Mouse (Mus musculus): ENCODE data around the gene Immp2l. TPM values are rescaled to one million over a fixed set of nuclear protein-coding genes. Genes with fewer than 3 reads are reported as not detected.
A peak's percentile ranks its signal among the peaks of the same experiment; 100 is the strongest.

The Immp2l gene
- polyA plus RNA-seq, 1 experiment from 2014 or later: 14.5 TPM

- DNase-seq (ENCODE audit: low spot score): no peak
These were observed 401.3 kb downstream of the Immp2l start for GRCm38 (mm10) chr12:41425101-41425679.

- no peak for DNase-seq (ENCODE audit: low spot score)
These were observed 403.6 kb downstream of the Immp2l start for GRCm38 (mm10) chr12:41427464-41427863.

DNA sequence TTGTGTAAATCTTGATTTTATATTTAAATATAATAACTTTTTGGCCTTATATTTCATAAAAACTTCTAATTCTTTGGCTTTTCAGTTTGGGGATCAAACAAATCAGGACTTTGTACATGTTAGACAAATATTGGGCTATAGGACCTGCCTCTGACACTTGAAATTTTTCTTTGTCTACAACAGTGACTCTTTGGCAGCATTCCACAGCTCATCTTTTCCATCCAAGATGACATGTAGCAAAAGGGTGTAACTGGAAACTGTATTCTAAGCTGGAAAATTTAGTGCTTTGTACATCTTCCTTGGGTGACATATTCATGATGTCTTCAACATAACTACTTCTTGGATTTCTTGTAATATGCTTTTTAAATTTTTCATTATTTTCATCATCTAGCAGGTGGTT lies 404.9 kb downstream of the Immp2l start:
- no peak for DNase-seq (ENCODE audit: low spot score)

- DNase-seq (ENCODE audit: low spot score): no peak
These were observed 412.5 kb downstream of the Immp2l start for GRCm38 (mm10) chr12:41436206-41436985.

- no peak for DNase-seq (ENCODE audit: low spot score)
These were observed 414.6 kb downstream of the Immp2l start for GRCm38 (mm10) chr12:41438446-41438845.

DNA sequence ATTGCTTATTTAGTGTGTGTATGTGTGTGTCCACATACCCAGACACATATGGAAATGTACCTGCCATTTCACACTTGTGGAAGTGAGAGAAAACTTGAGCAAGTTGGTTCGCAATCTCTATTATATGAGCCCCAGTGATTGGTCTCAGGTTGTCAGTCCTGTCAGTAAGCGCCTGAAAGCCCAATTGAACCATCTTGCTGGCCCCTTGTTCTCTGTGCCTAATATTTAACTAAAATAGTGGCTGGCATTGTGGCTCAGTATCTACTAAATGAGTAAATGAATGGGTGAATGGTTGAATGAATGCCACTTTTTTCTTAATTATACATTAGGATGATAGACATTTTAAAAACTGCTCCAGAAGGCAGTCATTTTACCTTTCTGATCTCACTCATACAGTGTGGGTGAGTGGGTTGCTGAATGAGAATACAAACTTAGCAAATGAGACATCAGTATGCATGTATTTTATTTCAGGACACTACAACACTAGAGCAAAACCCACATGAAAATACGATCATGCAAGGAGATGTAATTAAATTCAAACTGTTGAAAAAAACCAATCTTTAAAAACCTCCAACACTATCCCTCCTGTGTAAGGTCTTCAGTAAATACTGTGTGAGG lies 444.6 kb downstream of the Immp2l start:
- no peak for DNase-seq (ENCODE audit: low spot score)

DNA sequence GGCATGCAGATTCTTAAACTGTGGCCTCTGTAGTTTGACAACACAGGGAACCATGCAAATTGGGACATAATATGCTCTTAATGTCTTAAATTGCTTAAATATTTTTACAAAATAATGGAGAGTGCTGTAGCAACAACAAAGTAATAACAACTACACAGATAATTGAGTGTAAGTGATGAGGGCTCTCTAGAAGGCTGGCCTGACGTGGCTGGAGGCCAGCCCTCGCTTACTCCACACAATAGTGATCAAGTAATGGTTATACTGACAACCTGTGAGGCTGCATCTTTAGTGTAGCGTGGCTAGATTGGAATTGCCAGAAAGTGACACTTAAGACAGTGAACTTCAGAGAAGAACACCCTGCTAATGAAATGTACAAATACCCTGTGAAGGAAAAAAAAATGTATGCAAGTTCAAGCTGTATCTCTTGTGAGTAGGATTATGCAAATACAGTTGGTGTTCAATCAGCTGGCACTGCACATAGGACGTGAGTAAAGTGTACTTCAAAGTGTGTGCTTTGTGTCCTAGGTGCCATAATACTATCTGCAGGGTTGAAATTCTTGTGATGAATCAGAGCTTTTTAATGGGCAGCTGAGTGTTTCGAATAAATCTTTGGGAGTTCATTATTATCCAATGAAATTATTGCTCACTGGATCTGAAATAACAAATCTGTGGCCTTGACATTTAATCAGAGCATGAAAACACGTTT lies 445.4 kb downstream of the Immp2l start:
- no peak for DNase-seq (ENCODE audit: low spot score)

DNA sequence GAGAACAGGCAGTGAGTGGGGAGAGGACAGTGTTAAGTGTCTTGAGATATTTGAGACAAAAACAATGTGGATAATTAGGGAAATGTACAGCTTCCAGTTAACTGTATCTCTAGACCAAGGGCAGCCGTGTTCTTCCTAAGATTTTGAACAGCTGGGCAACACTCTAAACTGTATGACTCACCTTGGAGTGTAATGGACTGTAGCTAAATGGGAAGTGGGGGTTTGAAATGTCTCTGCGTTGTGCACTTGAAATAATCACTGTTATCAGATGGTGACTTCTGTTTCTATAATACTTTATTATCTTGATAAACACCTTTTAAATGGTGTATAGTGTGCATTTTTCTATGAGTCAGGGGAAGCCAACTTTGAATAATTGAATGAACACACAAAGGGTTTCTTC lies 457.6 kb downstream of the Immp2l start:
- DNase-seq (ENCODE audit: low spot score): no peak

- no peak for DNase-seq (ENCODE audit: low spot score)
These were observed 459.3 kb downstream of the Immp2l start for GRCm38 (mm10) chr12:41483091-41483592.

GRCm38 (mm10) chr12:41483593-41484451 lies 459.9 kb downstream of the Immp2l start:
- no peak for DNase-seq (ENCODE audit: low spot score)

- no peak for DNase-seq (ENCODE audit: low spot score)
These were observed 461.0 kb downstream of the Immp2l start for GRCm38 (mm10) chr12:41484689-41485511.

DNA sequence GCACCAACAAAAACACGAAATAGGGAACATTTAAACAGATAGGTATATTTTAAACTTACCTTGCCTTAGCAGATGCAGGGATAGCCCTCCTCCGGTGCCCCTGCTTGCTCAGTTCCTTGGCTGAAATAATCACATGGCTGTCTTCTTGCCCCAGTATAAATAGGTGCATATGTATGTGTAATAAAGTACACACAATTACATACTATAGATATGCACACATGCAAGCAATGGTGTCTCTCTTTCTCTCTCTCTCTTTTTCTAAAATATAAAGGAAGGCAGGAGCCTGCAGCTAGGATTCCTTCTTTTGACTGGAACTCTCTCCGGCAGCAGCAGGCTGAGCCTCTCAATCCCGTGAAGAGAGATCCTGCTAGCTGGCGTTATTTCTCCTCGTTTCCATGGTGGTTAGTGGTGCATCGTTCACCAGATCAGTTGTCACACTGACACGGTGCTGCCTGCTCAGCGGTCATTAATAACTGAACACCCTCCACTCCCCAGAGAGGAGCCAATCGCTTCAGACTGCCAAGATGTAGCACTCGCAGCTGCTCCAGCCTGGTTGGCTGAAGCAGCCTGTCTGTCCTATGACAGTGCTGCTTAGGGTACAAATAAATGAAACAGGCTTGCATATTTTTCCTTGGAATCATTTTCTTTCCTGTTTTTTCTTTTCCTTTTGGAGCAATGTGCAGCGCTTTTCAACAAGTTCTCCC lies 461.8 kb downstream of the Immp2l start:
- no peak for DNase-seq (ENCODE audit: low spot score)

DNA sequence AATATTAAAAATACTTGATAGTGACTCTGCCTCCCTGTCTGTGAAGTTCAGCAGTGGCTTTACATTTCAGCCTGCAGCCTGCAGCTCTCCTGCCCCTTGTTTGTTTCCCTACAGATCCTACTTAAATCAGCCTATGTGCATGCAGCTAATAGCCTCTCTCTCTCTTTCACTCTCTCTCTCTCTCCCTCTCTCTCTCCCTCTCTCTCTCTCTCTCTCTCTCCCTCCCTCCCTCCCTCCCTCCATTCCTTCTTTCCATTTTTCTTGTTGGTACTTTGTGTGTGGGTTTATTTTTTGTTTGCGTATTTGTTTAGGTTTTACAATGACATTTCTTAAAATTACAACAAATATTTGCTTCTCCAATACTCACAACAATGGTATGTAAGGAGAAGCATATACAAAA lies 462.4 kb downstream of the Immp2l start, which contains the start of gene Lrrn3:
Gene Lrrn3 (minus strand): TSS at position 101 of the 400 bp plus-strand sequence.
- DNase-seq (ENCODE audit: low spot score): no peak

DNA sequence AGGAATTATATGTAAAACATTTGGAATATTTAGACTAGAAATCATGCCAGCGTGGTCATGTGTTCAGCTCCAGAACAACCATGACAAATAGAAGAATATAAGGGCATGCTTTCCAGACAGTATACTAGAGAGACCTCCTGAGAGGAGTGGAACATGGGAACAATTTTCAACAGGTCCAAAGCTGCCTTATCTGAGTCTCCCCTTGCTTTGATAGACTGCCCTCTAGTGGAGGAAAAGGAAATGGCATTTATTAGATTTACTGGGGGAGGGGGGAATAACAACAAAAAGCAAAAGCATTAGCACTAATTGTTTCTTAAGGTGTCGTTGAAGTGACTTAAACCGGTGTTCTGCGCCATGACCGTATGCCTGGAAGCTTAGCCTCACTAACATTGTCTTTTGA lies 463.1 kb downstream of the Immp2l start:
- peak; percentile 45 for DNase-seq (ENCODE audit: low spot score)

- no peak for DNase-seq (ENCODE audit: low spot score)
These were observed 470.7 kb downstream of the Immp2l start for GRCm38 (mm10) chr12:41494620-41495019.

GRCm38 (mm10) chr12:41500049-41500820 lies 476.3 kb downstream of the Immp2l start:
- DNase-seq (ENCODE audit: low spot score): no peak

- no peak for DNase-seq (ENCODE audit: low spot score)
These were observed 484.7 kb downstream of the Immp2l start for GRCm38 (mm10) chr12:41508610-41509009.

GRCm38 (mm10) chr12:41510588-41510987 lies 486.7 kb downstream of the Immp2l start:
- no peak for DNase-seq (ENCODE audit: low spot score)

All from thymus, postnatal 0 days (tissue).